Mouse (Mus musculus): ENCODE results near the gene Zbtb43. TPM values are rescaled to one million over a fixed set of nuclear protein-coding genes. Genes with fewer than 3 reads are reported as not detected.

The Zbtb43 gene
- polyA plus RNA-seq, 1 experiment: 16.0 TPM

DNA sequence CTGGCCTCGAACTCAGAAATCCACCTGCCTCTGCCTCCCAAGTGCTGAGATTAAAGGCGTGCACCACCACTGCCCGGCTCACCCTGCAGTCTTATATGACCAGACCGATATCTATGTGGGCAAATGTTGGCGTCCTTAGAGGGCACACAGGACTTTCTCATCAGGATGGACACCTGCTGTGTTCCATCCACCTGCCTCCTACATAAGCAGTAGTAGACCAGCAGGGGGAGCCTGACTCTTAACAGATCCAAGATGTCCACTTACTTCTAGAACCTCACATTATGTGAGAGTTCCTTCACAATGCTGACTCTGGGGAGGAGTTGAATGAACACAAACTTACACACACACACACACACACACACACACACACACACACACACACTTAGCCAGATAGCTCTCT is 35.5 kb downstream of the Zbtb43 start:
- Histone ChIP-seq H3K4me3 (ENCODE audit: insufficient read depth, low read length) (no peak overlapping the region), H3K4me1 (ENCODE audit: control insufficient read depth, insufficient read depth, low read length) (peaks cover 32% of the 10 kb centered on the region), H3K27ac (ENCODE audit: insufficient read depth, low read depth, low read length) (no peak overlapping the region)
- TF ChIP-seq POLR2A (IDR thresholded peaks at IDR 0.05; ENCODE audit: borderline replicate concordance, low read depth, low read length) (no peak), CTCF (IDR thresholded peaks at IDR 0.05; ENCODE audit: low read depth, low read length) (peak; percentile 42; the same call in 1 of the 2 replicates)

GRCm38 (mm10) chr2:33430771-33431699 is 37.3 kb downstream of the Zbtb43 start, which contains the start of gene Zbtb34:
Gene Zbtb34, minus strand, starts transcription at chr2:33431324.
- peaks cover 45% of the 10 kb centered on the region for H3K4me1 ChIP-seq (ENCODE audit: control insufficient read depth, insufficient read depth, low read length)
- TF ChIP-seq CTCF (IDR thresholded peaks at IDR 0.05; ENCODE audit: low read depth, low read length) (peak; percentile 95), POLR2A (IDR thresholded peaks at IDR 0.05; ENCODE audit: borderline replicate concordance, low read depth, low read length) (no peak)
- H3K4me3 ChIP-seq (ENCODE audit: insufficient read depth, low read length): peak within 1 kb of the TSS; percentile 83
- peak within 1 kb of the TSS; percentile 99 for H3K27ac ChIP-seq (ENCODE audit: insufficient read depth, low read depth, low read length)

DNA sequence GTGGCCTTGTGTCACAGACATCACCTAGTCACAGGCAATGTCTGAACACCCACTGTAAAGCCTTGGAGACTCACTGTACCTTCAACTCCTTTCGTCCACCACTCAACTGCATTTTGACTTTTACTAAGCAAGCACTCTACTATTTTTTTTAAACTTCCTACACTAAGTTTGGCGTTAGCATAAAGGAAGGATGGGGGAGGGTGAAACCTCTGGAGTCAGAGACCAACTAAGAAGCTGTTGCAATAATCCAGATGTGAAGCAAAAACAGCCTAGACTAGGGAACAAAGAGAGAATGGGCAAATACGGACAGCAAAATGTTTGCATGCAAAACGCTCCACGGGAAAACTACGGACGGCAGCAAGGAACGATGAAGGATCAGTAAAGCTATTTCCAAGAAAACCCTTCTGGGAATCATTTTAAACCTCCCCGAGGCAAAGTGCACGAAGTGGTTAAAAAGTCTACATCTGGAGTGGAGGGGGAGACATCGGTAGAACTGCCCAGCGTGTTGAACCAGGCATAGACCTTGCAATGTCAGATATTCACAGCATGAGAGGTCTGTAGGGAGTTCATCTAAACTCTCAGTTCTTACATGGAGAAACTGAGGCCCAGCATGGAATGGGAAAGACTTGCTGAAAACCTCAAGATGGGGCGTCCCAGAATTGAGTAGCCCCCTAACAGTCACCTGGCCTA is 38.1 kb downstream of the Zbtb43 start:
- Histone ChIP-seq H3K4me3 (ENCODE audit: insufficient read depth, low read length) (peak overlapping the region; percentile 83), H3K4me1 (ENCODE audit: control insufficient read depth, insufficient read depth, low read length) (peaks cover 41% of the 10 kb centered on the region), H3K27ac (ENCODE audit: insufficient read depth, low read depth, low read length) (peak overlapping the region; percentile 99)
- TF ChIP-seq CTCF (IDR thresholded peaks at IDR 0.05; ENCODE audit: low read depth, low read length) (no peak), POLR2A (IDR thresholded peaks at IDR 0.05; ENCODE audit: borderline replicate concordance, low read depth, low read length) (no peak)

DNA sequence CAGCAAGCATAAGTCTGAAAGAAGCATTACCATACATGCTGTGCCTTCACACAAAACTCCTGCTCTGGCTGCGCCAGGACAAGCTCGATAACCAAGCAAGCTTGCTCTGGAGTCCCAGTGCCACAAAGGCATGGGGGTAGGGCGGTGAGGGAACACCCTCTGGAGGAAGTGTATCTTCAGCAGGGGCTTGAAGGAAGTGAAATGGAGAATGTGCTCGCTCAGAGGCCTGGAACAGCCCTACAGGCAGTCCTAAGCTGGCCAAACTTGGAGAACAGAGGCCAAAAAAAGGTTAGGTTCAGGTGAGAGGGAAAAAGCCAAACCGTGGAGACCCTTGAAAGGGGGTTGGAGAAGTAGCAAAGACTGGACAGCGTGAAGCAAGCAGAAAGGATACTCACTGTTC is 39.0 kb downstream of the Zbtb43 start:
- TF ChIP-seq CTCF (IDR thresholded peaks at IDR 0.05; ENCODE audit: low read depth, low read length): no peak
- TF ChIP-seq POLR2A (IDR thresholded peaks at IDR 0.05; ENCODE audit: borderline replicate concordance, low read depth, low read length): peak; percentile 57; the same call in 1 of the 2 replicates
- peak overlapping the region; percentile 83 for H3K4me3 ChIP-seq (ENCODE audit: insufficient read depth, low read length)
- peak overlapping the region; percentile 99 for H3K27ac ChIP-seq (ENCODE audit: insufficient read depth, low read depth, low read length)
- H3K4me1 ChIP-seq (ENCODE audit: control insufficient read depth, insufficient read depth, low read length): peaks cover 38% of the 10 kb centered on the region

GRCm38 (mm10) chr2:33426640-33427398 is 41.5 kb downstream of the Zbtb43 start:
- no peak overlapping the region for H3K4me3 ChIP-seq (ENCODE audit: insufficient read depth, low read length)
- no peak for TF ChIP-seq POLR2A (IDR thresholded peaks at IDR 0.05; ENCODE audit: borderline replicate concordance, low read depth, low read length)
- TF ChIP-seq CTCF (IDR thresholded peaks at IDR 0.05; ENCODE audit: low read depth, low read length): no peak
- H3K27ac ChIP-seq (ENCODE audit: insufficient read depth, low read depth, low read length): peak overlapping the region; percentile 45
- H3K4me1 ChIP-seq (ENCODE audit: control insufficient read depth, insufficient read depth, low read length): peaks cover 31% of the 10 kb centered on the region

GRCm38 (mm10) chr2:33417454-33417853 is 50.9 kb downstream of the Zbtb43 start:
- no peak overlapping the region for H3K27ac ChIP-seq (ENCODE audit: insufficient read depth, low read depth, low read length)
- no peaks in the 10 kb centered on the region for H3K4me1 ChIP-seq (ENCODE audit: control insufficient read depth, insufficient read depth, low read length)
- H3K4me3 ChIP-seq (ENCODE audit: insufficient read depth, low read length): no peak overlapping the region
- TF ChIP-seq POLR2A (IDR thresholded peaks at IDR 0.05; ENCODE audit: borderline replicate concordance, low read depth, low read length): no peak

DNA sequence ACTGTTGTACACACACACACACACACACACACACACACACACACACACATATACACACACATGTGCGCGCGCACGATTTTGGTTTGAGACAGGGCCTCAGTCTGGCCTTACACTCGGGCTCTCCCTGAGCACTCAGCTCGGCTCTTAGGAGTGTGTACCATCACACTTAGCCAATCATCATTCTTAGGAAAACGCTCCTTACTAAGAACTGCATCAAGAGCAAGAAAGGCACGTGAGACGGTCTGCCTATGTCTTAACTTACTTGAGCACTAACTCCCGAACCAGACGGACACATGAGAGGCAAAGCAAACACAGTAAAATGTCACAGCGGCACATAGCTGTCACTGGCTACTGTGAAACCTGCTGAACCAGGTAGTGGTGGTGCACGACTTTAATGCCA is 54.3 kb downstream of the Zbtb43 start:
- Histone ChIP-seq H3K4me1 (ENCODE audit: control insufficient read depth, insufficient read depth, low read length) (no peaks in the 10 kb centered on the region), H3K4me3 (ENCODE audit: insufficient read depth, low read length) (no peak overlapping the region), H3K27ac (ENCODE audit: insufficient read depth, low read depth, low read length) (no peak overlapping the region)
- TF ChIP-seq POLR2A (IDR thresholded peaks at IDR 0.05; ENCODE audit: borderline replicate concordance, low read depth, low read length) (no peak), CTCF (IDR thresholded peaks at IDR 0.05; ENCODE audit: low read depth, low read length) (no peak)

GRCm38 (mm10) chr2:33412111-33412510 is 56.2 kb downstream of the Zbtb43 start:
- Histone ChIP-seq H3K4me3 (ENCODE audit: insufficient read depth, low read length) (no peak overlapping the region), H3K27ac (ENCODE audit: insufficient read depth, low read depth, low read length) (no peak overlapping the region), H3K4me1 (ENCODE audit: control insufficient read depth, insufficient read depth, low read length) (0 out of 2 replicates have a peak, but pooled peaks cover 3% of the 10 kb centered on the region)
- no peak for TF ChIP-seq POLR2A (IDR thresholded peaks at IDR 0.05; ENCODE audit: borderline replicate concordance, low read depth, low read length)
- no peak for TF ChIP-seq CTCF (IDR thresholded peaks at IDR 0.05; ENCODE audit: low read depth, low read length)

GRCm38 (mm10) chr2:33403511-33404003 is 64.8 kb downstream of the Zbtb43 start:
- peak overlapping the region; percentile 2; the same call in 1 of the 2 replicates for H3K27ac ChIP-seq (ENCODE audit: insufficient read depth, low read depth, low read length)

More at GRCm38 (mm10) chr2:33403511-33404003, 64.8 kb downstream of the Zbtb43 start:
- TF ChIP-seq POLR2A (IDR thresholded peaks at IDR 0.05; ENCODE audit: borderline replicate concordance, low read depth, low read length): no peak
- no peak for TF ChIP-seq CTCF (IDR thresholded peaks at IDR 0.05; ENCODE audit: low read depth, low read length)
- Histone ChIP-seq H3K4me1 (ENCODE audit: control insufficient read depth, insufficient read depth, low read length) (peaks cover 34% of the 10 kb centered on the region), H3K4me3 (ENCODE audit: insufficient read depth, low read length) (no peak overlapping the region)

All from bone marrow macrophage, adult 2 months (primary cell).